Mouse (Mus musculus) T-helper 17 cell (primary cell): Measurements from ENCODE around the gene Map2k6.

ENCODE experiments used
- in situ Hi-C, 2 experiments: fragments of 300-600 bp; cut with MboI, MseI; formaldehyde crosslinking; loops; 1 replicate in 1 of 2; 2 replicates in 1 of 2; pipeline ENCODE4 v1.15.1; 2025; ENCODE audit warnings: high pct_unique_total_duplicates in 2 of 2

The Map2k6 gene

GRCm38 (mm10) chr11:110398553-110399239 is at the start of gene Map2k6:
Gene Map2k6 (plus strand): TSS chr11:110399122.
- in situ Hi-C loops, result loop anchor here in 1 of 2 experiments (5.0 to 25.0 kb wide), 2 partner anchors 84 to 664 kb away; partner anchors contain the start of gene Kcnj2

- in situ Hi-C loops, result loop anchor here (25.0 kb wide), 3 partner anchors 583 to 1183 kb away; no protein-coding TSS in a partner anchor
Observed at GRCm38 (mm10) chr11:110354261-110354660, 44.7 kb upstream of the Map2k6 start.

GRCm38 (mm10) chr11:110355131-110355530 is 43.8 kb upstream of the Map2k6 start:
- in situ Hi-C loops, result loop anchor here (5.0 to 25.0 kb wide), 4 partner anchors 582 to 1182 kb away; partner anchors contain the start of gene Kcnj2 (in 1 of the 2)

- in situ Hi-C loops, result loop anchor here (5.0 to 25.0 kb wide), 4 partner anchors 579 to 1179 kb away; partner anchors contain the start of gene Kcnj2 (in 1 of the 2)
Observed at GRCm38 (mm10) chr11:110357756-110358551, 41.0 kb upstream of the Map2k6 start.

- in situ Hi-C loops, result loop anchor here (5.0 to 25.0 kb wide), 4 partner anchors 132 to 1172 kb away; no protein-coding TSS in a partner anchor
Observed at GRCm38 (mm10) chr11:110365016-110365415, 33.9 kb upstream of the Map2k6 start.

GRCm38 (mm10) chr11:110366902-110367301 is 32.0 kb upstream of the Map2k6 start:
- in situ Hi-C loops, result loop anchor here (5.0 to 25.0 kb wide), 4 partner anchors 130 to 1170 kb away; no protein-coding TSS in a partner anchor

GRCm38 (mm10) chr11:110367638-110368037 is 31.3 kb upstream of the Map2k6 start:
- in situ Hi-C loops, result loop anchor here (5.0 to 25.0 kb wide), 4 partner anchors 130 to 1170 kb away; no protein-coding TSS in a partner anchor

GRCm38 (mm10) chr11:110369312-110370019 is 29.5 kb upstream of the Map2k6 start:
- in situ Hi-C loops, result loop anchor here (5.0 to 25.0 kb wide), 4 partner anchors 128 to 1168 kb away; no protein-coding TSS in a partner anchor

GRCm38 (mm10) chr11:110371827-110372226 is 27.1 kb upstream of the Map2k6 start:
- in situ Hi-C loops, result loop anchor here (25.0 kb wide), 3 partner anchors 565 to 1165 kb away; no protein-coding TSS in a partner anchor

- in situ Hi-C loops, result loop anchor here (25.0 kb wide), 3 partner anchors 565 to 1165 kb away; no protein-coding TSS in a partner anchor
Observed at GRCm38 (mm10) chr11:110372266-110372954, 26.5 kb upstream of the Map2k6 start.

GRCm38 (mm10) chr11:110374036-110374435 is 24.9 kb upstream of the Map2k6 start:
- in situ Hi-C loops, result loop anchor here (25.0 kb wide), 3 partner anchors 563 to 1163 kb away; no protein-coding TSS in a partner anchor

- in situ Hi-C loops, result loop anchor here in 1 of 2 experiments (25.0 kb wide), 1 partner anchor 683 kb away; the partner anchor contains the start of gene Kcnj2
Observed at GRCm38 (mm10) chr11:110379661-110380309, 19.1 kb upstream of the Map2k6 start.

GRCm38 (mm10) chr11:110380310-110380668 is 18.6 kb upstream of the Map2k6 start:
- in situ Hi-C loops, result loop anchor here in 1 of 2 experiments (25.0 kb wide), 1 partner anchor 682 kb away; the partner anchor contains the start of gene Kcnj2

- in situ Hi-C loops, result loop anchor here in 1 of 2 experiments (25.0 kb wide), 1 partner anchor 677 kb away; the partner anchor contains the start of gene Kcnj2
Observed at GRCm38 (mm10) chr11:110385487-110385886, 13.4 kb upstream of the Map2k6 start.

- in situ Hi-C loops, result loop anchor here in 1 of 2 experiments (25.0 kb wide), 1 partner anchor 670 kb away; the partner anchor contains the start of gene Kcnj2
Observed at GRCm38 (mm10) chr11:110392763-110393162, 6.2 kb upstream of the Map2k6 start.

GRCm38 (mm10) chr11:110394788-110395452 is 4.0 kb upstream of the Map2k6 start:
- in situ Hi-C loops, result loop anchor here in 1 of 2 experiments (5.0 to 25.0 kb wide), 2 partner anchors 87 to 667 kb away; partner anchors contain the start of gene Kcnj2

GRCm38 (mm10) chr11:110396085-110396484 is 2.8 kb upstream of the Map2k6 start:
- in situ Hi-C loops, result loop anchor here in 1 of 2 experiments (5.0 to 25.0 kb wide), 2 partner anchors 86 to 666 kb away; partner anchors contain the start of gene Kcnj2
